Mouse (Mus musculus) MEL (cell line): ENCODE results near the gene Slc17a1. TPM values are rescaled to one million over a fixed set of nuclear protein-coding genes. Genes with fewer than 3 reads are reported as not detected.

Experiments
- DNase-seq: peaks from one replicate; pipeline ENCODE4 v3.0.0; 2011; ENCODE audit warnings: low read depth, low spot score
- H3K27ac ChIP-seq: 2 replicates; pipeline ENCODE4 v1.5.1; 2012; ENCODE audit warnings: low read depth, mild to moderate bottlenecking, control low read depth, low read length, moderate library complexity; ENCODE audit not compliant: control insufficient read depth
- H3K27me3 ChIP-seq, 2 experiments: fragments of 150-350 bp in 1 of 2; sonication (generic) in 1 of 2; 2 replicates each; pipeline ENCODE4 v1.6.1; 2012; ENCODE audit warnings: low read length in 2 of 2, mild to moderate bottlenecking in 2 of 2, improper control_type of control experiment in 1 of 2, moderate library complexity in 1 of 2; ENCODE audit not compliant: insufficient read depth in 2 of 2, control insufficient read depth in 1 of 2
- H3K36me3 ChIP-seq, 2 experiments: 2 replicates each; pipeline ENCODE4 v1.6.1; 2012 to 2014; ENCODE audit warnings: low read length in 2 of 2, improper control_type of control experiment in 1 of 2, inconsistent platforms in 1 of 2, mild to moderate bottlenecking in 1 of 2; ENCODE audit not compliant: insufficient read depth in 2 of 2, control insufficient read depth in 1 of 2
- H3K4me1 ChIP-seq, 2 experiments: fragments of 150-350 bp in 1 of 2; sonication (generic) in 1 of 2; 2 replicates each; pipeline ENCODE4 v1.6.1; 2012; ENCODE audit warnings: low read length in 2 of 2, improper control_type of control experiment in 1 of 2, mild to moderate bottlenecking in 1 of 2; ENCODE audit not compliant: insufficient read depth in 2 of 2, control insufficient read depth in 1 of 2
- H3K4me3 ChIP-seq, 2 experiments: fragments of 150-350 bp in 1 of 2; sonication (generic) in 1 of 2; 2 replicates each; pipeline ENCODE4 v1.5.1; 2012; ENCODE audit warnings: low read depth in 2 of 2, low read length in 2 of 2, mild to moderate bottlenecking in 2 of 2, moderate library complexity in 2 of 2, control low read depth in 1 of 2, improper control_type of control experiment in 1 of 2; ENCODE audit not compliant: control insufficient read depth in 1 of 2, insufficient read depth in 1 of 2
- H3K79me2 ChIP-seq: 2 replicates; pipeline ENCODE4 v1.6.1; 2012; ENCODE audit warnings: mild to moderate bottlenecking, low read length, moderate library complexity; ENCODE audit not compliant: control insufficient read depth, poor library complexity, insufficient read depth
- H3K9ac ChIP-seq: 2 replicates; pipeline ENCODE4 v1.6.1; 2012; ENCODE audit warnings: low read depth, mild to moderate bottlenecking, control low read depth, low read length, moderate library complexity; ENCODE audit not compliant: control insufficient read depth, poor library complexity, severe bottlenecking
- H3K9me3 ChIP-seq: fragments of 150-350 bp; sonication (generic); replicated peaks from 2 replicates; pipeline ENCODE4 v1.6.1; 2012; ENCODE audit warnings: mild to moderate bottlenecking, low read length, improper control_type of control experiment, moderate library complexity; ENCODE audit not compliant: insufficient read depth
- CTCF ChIP-seq, 3 experiments: IDR thresholded peaks in 2 of 3; conservative IDR thresholded peaks in 1 of 3; 2 replicates each; pipeline ENCODE4 v1.5.1; 2011 to 2012; ENCODE audit warnings: low read length in 3 of 3, low read depth in 2 of 3, mild to moderate bottlenecking in 2 of 3, improper control_type of control experiment in 1 of 3, inconsistent platforms in 1 of 3, mixed read lengths in 1 of 3, moderate library complexity in 1 of 3; ENCODE audit not compliant: control insufficient read depth in 1 of 3, insufficient read depth in 1 of 3, poor library complexity in 1 of 3, severe bottlenecking in 1 of 3
- POLR2AphosphoS5 ChIP-seq: IDR thresholded peaks from 2 replicates; pipeline ENCODE4 v1.6.1; 2012; ENCODE audit warnings: low read depth, borderline replicate concordance, mild to moderate bottlenecking, inconsistent platforms, low read length, moderate library complexity, mixed read lengths
- RAD21 ChIP-seq: IDR thresholded peaks from 2 replicates; pipeline ENCODE4 v1.6.1; 2011; ENCODE audit warnings: mild to moderate bottlenecking, low read depth, low read length, improper control_type of control experiment
- TBP ChIP-seq: IDR thresholded peaks from 2 replicates; pipeline ENCODE4 v1.8.0; 2011; ENCODE audit warnings: low read depth, low read length, improper control_type of control experiment
- polyA plus RNA-seq, 2 experiments: library from polyadenylated mRNA; stranded (reverse) in 1 of 2; unstranded in 1 of 2; fragments of >175 nt in 1 of 2; fragments of >200 nt in 1 of 2; gene quantifications; 2 replicates each; pipeline versions ENCODE4 v1.2.1 to v1.2.4; 2012; ENCODE audit warnings: low replicate concordance in 2 of 2, low read depth in 1 of 2; ENCODE audit not compliant: insufficient read length in 2 of 2, insufficient read depth in 1 of 2, missing spikeins in 1 of 2
- total RNA-seq: library from RNA; depleted of rRNA; stranded (reverse); fragments of 300-350 nt; gene quantifications from 2 replicates; pipeline ENCODE4 v1.2.3, GENCODE M21; 2012; rRNA removed

The Slc17a1 gene
- total and polyA plus RNA-seq, 3 experiments: not detected

GRCm38 (mm10) chr13:23942861-23943260 is 75.3 kb downstream of the Slc17a1 start:
- no peak overlapping the region for H3K4me3 ChIP-seq
- H3K9ac ChIP-seq: no peak overlapping the region
- TF ChIP-seq TBP (no peak), RAD21 (peak; percentile 8), POLR2AphosphoS5 (no peak), CTCF (IDR thresholded peaks at IDR 0.05 in 2 of 3, conservative IDR thresholded peaks at IDR 0.05 in 1 of 3; ENCODE audit: control insufficient read depth in 1 of 3, insufficient read depth in 1 of 3, low read depth in 2 of 3, low read length in 3 of 3, poor library complexity in 1 of 3, severe bottlenecking in 1 of 3) (peak in 1 of 3 experiments; percentile 16; a peak in 1 of 6 replicates)
- peak; percentile 5 for DNase-seq
- no peaks in the 10 kb centered on the region for H3K36me3 ChIP-seq
- H3K27me3 ChIP-seq: peaks cover 6 to 7% of the 10 kb centered on the region in 2 experiments; a peak in 3 of 4 replicates
- H3K27ac ChIP-seq: no peak overlapping the region
- H3K4me1 ChIP-seq: no peaks in the 10 kb centered on the region
- H3K79me2 ChIP-seq: no peaks in the 10 kb centered on the region
- no peaks in the 10 kb centered on the region for H3K9me3 ChIP-seq

Other genes with a start within 250 kb of the Slc17a1 start
- gene Hist1h2be, start 246.6 kb upstream of the Slc17a1 start, total RNA-seq: 237 and 340 TPM in 2 replicates
- under 1 TPM in 1 of 2 experiments, not detected in 1; 0.49 TPM for gene Hist1h2be, start 246.6 kb upstream of the Slc17a1 start, polyA plus RNA-seq
- gene Hist1h1e, start 245.2 kb upstream of the Slc17a1 start, total RNA-seq: 268 and 340 TPM in 2 replicates
- gene Hist1h1e, start 245.2 kb upstream of the Slc17a1 start, polyA plus RNA-seq: 1 to 10 TPM in 1 of 2 experiments, not detected in 1; 1.6 TPM
- 123 and 153 TPM in 2 replicates for gene Hist1h2ac, start 183.8 kb upstream of the Slc17a1 start, total RNA-seq
- gene Hist1h2ac, start 183.8 kb upstream of the Slc17a1 start, polyA plus RNA-seq: under 1 TPM in 1 of 2 experiments, not detected in 1; 0.15 TPM
- gene Hist1h2bc, start 183.6 kb upstream of the Slc17a1 start, total RNA-seq: 694 and 982 TPM in 2 replicates
- gene Hist1h2bc, start 183.6 kb upstream of the Slc17a1 start, polyA plus RNA-seq: 1 to 10 TPM in 1 of 2 experiments, not detected in 1; 3.1 TPM
- gene Hist1h1t, start 171.9 kb upstream of the Slc17a1 start, total RNA-seq: 2.7 and 6.3 TPM in 2 replicates
- not detected for gene Hist1h1t, start 171.9 kb upstream of the Slc17a1 start, polyA plus RNA-seq
- gene Hist1h4c, start 169.3 kb upstream of the Slc17a1 start, total RNA-seq: 1,967 and 2,008 TPM in 2 replicates
- 1 to 10 TPM in 1 of 2 experiments, not detected in 1; 4.1 TPM for gene Hist1h4c, start 169.3 kb upstream of the Slc17a1 start, polyA plus RNA-seq
- not detected in 2 replicates for gene Hfe, start 156.9 kb upstream of the Slc17a1 start, total RNA-seq
- gene Hfe, start 156.9 kb upstream of the Slc17a1 start, polyA plus RNA-seq: not detected
- 348 and 479 TPM in 2 replicates for gene Hist1h1c, start 128.9 kb upstream of the Slc17a1 start, total RNA-seq
- gene Hist1h1c, start 128.9 kb upstream of the Slc17a1 start, polyA plus RNA-seq: 1 to 10 TPM in 1 of 2 experiments, not detected in 1; 3.8 TPM
- 1,651 and 2,239 TPM in 2 replicates for gene Hist1h3c, start 122.1 kb upstream of the Slc17a1 start, total RNA-seq
- gene Hist1h3c, start 122.1 kb upstream of the Slc17a1 start, polyA plus RNA-seq: 1 to 10 TPM in 1 of 2 experiments, not detected in 1; 1.7 TPM
- gene Hist1h2bb, start 121.0 kb upstream of the Slc17a1 start, total RNA-seq: 2,278 and 3,150 TPM in 2 replicates
- 1 to 10 TPM in 1 of 2 experiments, not detected in 1; 3.2 TPM for gene Hist1h2bb, start 121.0 kb upstream of the Slc17a1 start, polyA plus RNA-seq
- 2,219 and 2,780 TPM in 2 replicates for gene Hist1h2ab, start 116.6 kb upstream of the Slc17a1 start, total RNA-seq
- gene Hist1h2ab, start 116.6 kb upstream of the Slc17a1 start, polyA plus RNA-seq: 1 to 10 TPM in 1 of 2 experiments, not detected in 1; 8.0 TPM
- gene Hist1h3b, start 115.5 kb upstream of the Slc17a1 start, total RNA-seq: 1,725 and 2,102 TPM in 2 replicates
- gene Hist1h3b, start 115.5 kb upstream of the Slc17a1 start, polyA plus RNA-seq: 1 to 10 TPM in 1 of 2 experiments, not detected in 1; 6.6 TPM
- gene Hist1h4b, start 110.7 kb upstream of the Slc17a1 start, total RNA-seq: 3,071 and 3,339 TPM in 2 replicates
- 10 to 100 TPM in 1 of 2 experiments, not detected in 1; 19.0 TPM for gene Hist1h4b, start 110.7 kb upstream of the Slc17a1 start, polyA plus RNA-seq
- 2,939 and 3,025 TPM in 2 replicates for gene Hist1h4a, start 106.5 kb upstream of the Slc17a1 start, total RNA-seq
- gene Hist1h4a, start 106.5 kb upstream of the Slc17a1 start, polyA plus RNA-seq: 1 to 10 TPM in 1 of 2 experiments, not detected in 1; 9.8 TPM
- 1,097 and 1,298 TPM in 2 replicates for gene Hist1h3a, start 105.4 kb upstream of the Slc17a1 start, total RNA-seq
- gene Hist1h3a, start 105.4 kb upstream of the Slc17a1 start, polyA plus RNA-seq: 1 to 10 TPM in 1 of 2 experiments, not detected in 1; 6.5 TPM
- 2,211 and 2,669 TPM in 2 replicates for gene Hist1h1a, start 104.1 kb upstream of the Slc17a1 start, total RNA-seq
- gene Hist1h1a, start 104.1 kb upstream of the Slc17a1 start, polyA plus RNA-seq: 1 to 10 TPM in 1 of 2 experiments, not detected in 1; 4.1 TPM
- gene Trim38, start 97.8 kb upstream of the Slc17a1 start, total RNA-seq: not detected in 2 replicates
- not detected for gene Trim38, start 97.8 kb upstream of the Slc17a1 start, polyA plus RNA-seq
- gene Slc17a2, start 60.8 kb upstream of the Slc17a1 start, total RNA-seq: not detected in 2 replicates
- gene Slc17a2, start 60.8 kb upstream of the Slc17a1 start, polyA plus RNA-seq: not detected
- not detected in 2 replicates for gene Slc17a3, start 28.3 kb upstream of the Slc17a1 start, total RNA-seq
- gene Slc17a3, start 28.3 kb upstream of the Slc17a1 start, polyA plus RNA-seq: not detected
- gene Slc17a4, start 47.3 kb downstream of the Slc17a1 start, total RNA-seq: 0.20 TPM in 1 of 2 replicates, not detected in the other
- gene Slc17a4, start 47.3 kb downstream of the Slc17a1 start, polyA plus RNA-seq: under 1 TPM in 1 of 2 experiments, not detected in 1; 0.54 TPM
- not detected in 2 replicates for gene Hist1h2ba, start 66.4 kb downstream of the Slc17a1 start, total RNA-seq
- under 1 TPM in 1 of 2 experiments, not detected in 1; 0.58 TPM for gene Hist1h2ba, start 66.4 kb downstream of the Slc17a1 start, polyA plus RNA-seq
- gene Hist1h2aa, start 66.7 kb downstream of the Slc17a1 start, total RNA-seq: not detected in 2 replicates
- 1 to 10 TPM in 1 of 2 experiments, not detected in 1; 1.6 TPM for gene Hist1h2aa, start 66.7 kb downstream of the Slc17a1 start, polyA plus RNA-seq
- gene Scgn, start 123.5 kb downstream of the Slc17a1 start, total RNA-seq: not detected in 2 replicates
- not detected for gene Scgn, start 123.5 kb downstream of the Slc17a1 start, polyA plus RNA-seq